8 mouse cellular contexts compared by ENCODE assay signal in the genomic region with DNA sequence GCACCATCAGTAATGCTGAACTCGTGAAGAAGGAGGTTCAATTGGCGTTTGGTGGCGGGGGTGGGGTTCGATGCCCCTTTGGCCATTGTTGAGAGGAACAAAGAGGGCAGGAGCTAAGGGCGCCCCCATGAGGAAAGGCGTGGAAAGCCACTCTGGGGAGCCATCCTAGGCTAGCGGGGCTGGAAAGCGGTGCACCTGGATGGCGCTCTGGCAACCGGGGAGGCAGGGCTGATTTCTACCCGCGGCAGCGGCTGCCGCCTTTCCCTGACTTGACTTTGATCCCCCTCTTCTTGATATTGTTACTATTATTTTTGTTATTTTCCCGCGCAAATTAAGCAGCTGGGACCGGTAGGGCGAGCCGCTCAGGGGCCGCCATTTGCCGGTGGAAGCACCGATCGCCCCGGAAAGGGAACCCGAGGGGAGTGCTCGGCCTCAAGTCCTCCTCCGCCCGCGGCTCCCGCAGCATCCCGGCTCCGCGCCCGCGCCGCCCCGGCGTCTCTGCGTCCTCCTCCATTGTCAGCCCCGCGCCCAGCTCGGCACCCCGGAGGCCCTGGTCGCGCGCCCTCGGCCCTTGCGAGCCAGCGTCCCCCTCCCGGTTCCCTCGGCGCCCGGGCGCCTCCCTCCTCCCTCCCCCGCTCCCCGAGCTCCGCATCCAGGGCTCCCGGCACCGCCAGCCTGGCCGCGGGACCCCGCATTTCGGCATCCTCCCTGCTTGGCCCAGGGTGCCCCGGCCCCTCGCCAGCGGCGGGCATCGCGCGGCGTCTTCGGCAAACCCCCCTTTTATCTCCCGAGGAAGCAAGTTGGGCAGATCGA. TPM values are rescaled to one million over a fixed set of nuclear protein-coding genes. Genes with fewer than 3 reads are reported as not detected.
DNase-seq lines count a peak whose midpoint lies in the region; ATAC-seq and TF ChIP-seq lines count a peak whose summit lies in the region.

No protein-coding gene starts in this region.

- H3K4me2 ChIP-seq in embryonic facial prominence, embryonic 13.5 days: peak overlapping the region; percentile 71
- H3K4me2 ChIP-seq in heart, embryonic 11.5 days: peak overlapping the region; percentile 78
- H3K4me2 ChIP-seq in kidney, embryonic 15.5 days: peak overlapping the region; percentile 85
- H3K4me2 ChIP-seq in midbrain, postnatal 0 days (ENCODE audit: low read depth, low read length, poor library complexity, severe bottlenecking): peak overlapping the region; percentile 59

- peak; percentile 49 for DNase-seq in liver
- DNase-seq in midbrain, postnatal 0 days (ENCODE audit: low spot score): peak; percentile 70
- DNase-seq in thymus, adult 2 months: peak; percentile 3

- ATAC-seq in erythroblast, adult 5-6 weeks (replicated peaks; ENCODE audit: low FRiP score, poor library complexity, severe bottlenecking): no peak
- peak; percentile 46; the same call in 1 of the 2 replicates for ATAC-seq in embryonic facial prominence, embryonic 13.5 days (ENCODE audit: insufficient number of reproducible peaks, insufficient read depth, low FRiP score, low TSS enrichment, low read depth)
- peak; percentile 62 for ATAC-seq in heart, embryonic 11.5 days (replicated peaks; ENCODE audit: insufficient number of reproducible peaks, low FRiP score, low TSS enrichment)
- peak; percentile 54 for ATAC-seq in kidney, embryonic 15.5 days (replicated peaks; ENCODE audit: low FRiP score)
- peak; percentile 68 for ATAC-seq in midbrain, postnatal 0 days (ENCODE audit: low FRiP score)

- H3K4me3 ChIP-seq in erythroblast, embryonic 14.5 days (replicated peaks): peak overlapping the region; percentile 43
- H3K4me3 ChIP-seq in embryonic facial prominence, embryonic 13.5 days: peak overlapping the region; percentile 92
- peak overlapping the region; percentile 89 for H3K4me3 ChIP-seq in heart, embryonic 11.5 days (ENCODE audit: low read depth, low read length)
- peak overlapping the region; percentile 90 for H3K4me3 ChIP-seq in kidney, embryonic 15.5 days (replicated peaks)
- peak overlapping the region; percentile 87 for H3K4me3 ChIP-seq in midbrain, postnatal 0 days (ENCODE audit: low read depth, low read length)
- peak overlapping the region; percentile 16 for H3K4me3 ChIP-seq in thymus, adult 2 months (ENCODE audit: control insufficient read depth, insufficient read depth, low read length)

- WGBS in embryonic facial prominence, embryonic 13.5 days: under 1% methylated on average over 74 of the region's 74 CpGs
- WGBS in heart, embryonic 11.5 days (ENCODE audit: insufficient replicate concordance): under 1% methylated on average over 69 of the region's 74 CpGs
- under 1% methylated on average over 66 of the region's 74 CpGs for WGBS in kidney, embryonic 15.5 days
- 1% methylated on average over 69 of the region's 74 CpGs for WGBS in midbrain, postnatal 0 days
- WGBS in thymus, adult 2 months: 3% methylated on average over 74 of the region's 74 CpGs

- no peak for TF ChIP-seq POLR2A in thymus, adult 2 months (IDR thresholded peaks at IDR 0.05; ENCODE audit: control insufficient read depth, extremely low read depth, insufficient read depth, low read length, poor library complexity)

- peaks cover 37% of the 10 kb centered on the region for H3K27me3 ChIP-seq in erythroblast, embryonic 14.5 days (ENCODE audit: control insufficient read depth)
- no peaks in the 10 kb centered on the region for H3K27me3 ChIP-seq in embryonic facial prominence, embryonic 13.5 days
- no peaks in the 10 kb centered on the region for H3K27me3 ChIP-seq in heart, embryonic 11.5 days (ENCODE audit: control insufficient read depth, insufficient read depth, low read length)
- no peaks in the 10 kb centered on the region; the same call in 1 of the 2 replicates for H3K27me3 ChIP-seq in kidney, embryonic 15.5 days
- H3K27me3 ChIP-seq in midbrain, postnatal 0 days (ENCODE audit: insufficient read depth, low read length): no peaks in the 10 kb centered on the region
- H3K27me3 ChIP-seq in thymus, adult 2 months (ENCODE audit: control insufficient read depth, insufficient read depth, low read length): peaks cover 15% of the 10 kb centered on the region

- peak; percentile 78 for TF ChIP-seq CTCF in midbrain, postnatal 0 days (IDR thresholded peaks at IDR 0.05)
- no peak for TF ChIP-seq CTCF in thymus, adult 2 months (IDR thresholded peaks at IDR 0.05; ENCODE audit: borderline replicate concordance, control insufficient read depth, extremely low read depth, insufficient read depth, low read length, poor library complexity)

- H3K36me3 ChIP-seq in erythroblast, embryonic 14.5 days (ENCODE audit: control insufficient read depth): no peaks in the 10 kb centered on the region
- H3K36me3 ChIP-seq in embryonic facial prominence, embryonic 13.5 days: 0 out of 2 replicates have a peak, but pooled peaks cover 6% of the 10 kb centered on the region
- no peaks in the 10 kb centered on the region for H3K36me3 ChIP-seq in heart, embryonic 11.5 days (ENCODE audit: control insufficient read depth, insufficient read depth, low read length)
- H3K36me3 ChIP-seq in kidney, embryonic 15.5 days: no peaks in the 10 kb centered on the region
- H3K36me3 ChIP-seq in midbrain, postnatal 0 days (ENCODE audit: insufficient read depth, low read length): no peaks in the 10 kb centered on the region
- H3K36me3 ChIP-seq in thymus, adult 2 months (ENCODE audit: control insufficient read depth, insufficient read depth, low read length): no peaks in the 10 kb centered on the region

- H3K4me1 ChIP-seq in erythroblast, embryonic 14.5 days (ENCODE audit: control insufficient read depth): no peaks in the 10 kb centered on the region
- H3K4me1 ChIP-seq in embryonic facial prominence, embryonic 13.5 days: peaks cover 24% of the 10 kb centered on the region
- 0 out of 2 replicates have a peak, but pooled peaks cover 3% of the 10 kb centered on the region for H3K4me1 ChIP-seq in heart, embryonic 11.5 days (ENCODE audit: control insufficient read depth, insufficient read depth, low read length)
- peaks cover 50% of the 10 kb centered on the region for H3K4me1 ChIP-seq in kidney, embryonic 15.5 days
- H3K4me1 ChIP-seq in midbrain, postnatal 0 days (ENCODE audit: insufficient read depth, low read length): peaks cover 4% of the 10 kb centered on the region; the same call in 1 of the 2 replicates
- no peaks in the 10 kb centered on the region for H3K4me1 ChIP-seq in thymus, adult 2 months (replicated peaks; ENCODE audit: control insufficient read depth, insufficient read depth, low read length)

- H3K9ac ChIP-seq in embryonic facial prominence, embryonic 13.5 days: peak overlapping the region; percentile 99
- peak overlapping the region; percentile 96 for H3K9ac ChIP-seq in heart, embryonic 11.5 days (ENCODE audit: low read depth, low read length)
- H3K9ac ChIP-seq in kidney, embryonic 15.5 days: peak overlapping the region; percentile 96
- peak overlapping the region; percentile 100 for H3K9ac ChIP-seq in midbrain, postnatal 0 days (replicated peaks; ENCODE audit: low read length, poor library complexity, severe bottlenecking)

- H3K9me3 ChIP-seq in erythroblast, embryonic 14.5 days (ENCODE audit: control insufficient read depth, low read length): no peaks in the 10 kb centered on the region
- H3K9me3 ChIP-seq in embryonic facial prominence, embryonic 13.5 days: no peaks in the 10 kb centered on the region
- no peaks in the 10 kb centered on the region for H3K9me3 ChIP-seq in heart, embryonic 11.5 days (replicated peaks; ENCODE audit: control insufficient read depth, low read length)
- no peaks in the 10 kb centered on the region for H3K9me3 ChIP-seq in kidney, embryonic 15.5 days (replicated peaks)
- H3K9me3 ChIP-seq in midbrain, postnatal 0 days (ENCODE audit: low read length): no peaks in the 10 kb centered on the region

- H3K27ac ChIP-seq in embryonic facial prominence, embryonic 13.5 days: peak overlapping the region; percentile 99
- H3K27ac ChIP-seq in heart, embryonic 11.5 days (ENCODE audit: low read depth, low read length): peak overlapping the region; percentile 89
- H3K27ac ChIP-seq in kidney, embryonic 15.5 days: peak overlapping the region; percentile 91
- peak overlapping the region; percentile 100 for H3K27ac ChIP-seq in midbrain, postnatal 0 days (ENCODE audit: low read depth, low read length)
- no peak overlapping the region for H3K27ac ChIP-seq in thymus, adult 2 months (ENCODE audit: control insufficient read depth, insufficient read depth, low read length)

RNA-seq across cellular contexts. Expression of a gene that starts 0.9 kb away (rescaled TPM):
- not detected in 2 replicates for polyA plus RNA-seq in erythroblast, embryonic 14.5 days (2012)
- not detected in 2 replicates for total RNA-seq in erythroblast, adult 5-6 weeks (2015; ENCODE audit: low replicate concordance)
- 0.70 TPM in 1 of 2 replicates, not detected in the other for total RNA-seq in erythroblast, adult 5-6 weeks (2017; ENCODE audit: low replicate concordance)
- polyA plus RNA-seq in embryonic facial prominence, embryonic 13.5 days (2015; fragmentation: Nextera tagmentation; extraction: Ambion mirVana): 281 and 321 TPM in 2 replicates
- 57.9 and 62.0 TPM in 2 replicates for polyA plus RNA-seq in heart, embryonic 11.5 days (2014; fragmentation: Nextera tagmentation; extraction: Ambion mirVana)
- 155 and 156 TPM in 2 replicates for polyA plus RNA-seq in kidney, embryonic 15.5 days (2015; fragmentation: Nextera tagmentation; extraction: Ambion mirVana)
- 116 and 123 TPM in 2 replicates for total RNA-seq in midbrain, postnatal 0 days (2014; rRNA removed)
- 185 and 206 TPM in 2 replicates for polyA plus RNA-seq in midbrain, postnatal 0 days (2015; fragmentation: Nextera tagmentation; extraction: Ambion mirVana)
- 2.0 and 2.1 TPM in 2 replicates for polyA plus RNA-seq in thymus, adult 2 months (2012; rRNA removed)

Comparison
In these comparisons a context has a peak if more than half of its experiments do, and no peak if none do; other contexts are left out.
1. H3K4me3 ChIP-seq: peak in every context shown above with its lines; median percentile 92 in embryonic facial prominence, embryonic 13.5 days; 90 in kidney, embryonic 15.5 days; 89 in heart, embryonic 11.5 days; 87 in midbrain, postnatal 0 days; 43 in erythroblast, embryonic 14.5 days; 16 in thymus, adult 2 months.
2. DNase-seq: peak in every context shown above with its lines; median percentile 70 in midbrain, postnatal 0 days; 49 in liver; 3 in thymus, adult 2 months.
3. RNA of a gene that starts 0.9 kb away (polyA plus RNA-seq): 281 to 321 TPM in embryonic facial prominence, embryonic 13.5 days, 185 to 206 TPM in midbrain, postnatal 0 days, 155 to 156 TPM in kidney, embryonic 15.5 days and 57.9 to 62.0 TPM in heart, embryonic 11.5 days; 2.0 to 2.1 TPM in thymus, adult 2 months and not detected in erythroblast, embryonic 14.5 days; every median in the first group is over 10 times any median in the second.
4. Peak in every context shown above with its lines, with median percentiles within 50 percentile points of each other: H3K4me2 ChIP-seq and H3K9ac ChIP-seq.